Mouse (Mus musculus): ENCODE measurements at regions not wholly inside any gene's neighbourhood (a gene's known extent, or its start where the extent isn't known, plus 50 kb on each side); places are given as distances from the start of the nearest gene placed in this dataset.

DNA sequence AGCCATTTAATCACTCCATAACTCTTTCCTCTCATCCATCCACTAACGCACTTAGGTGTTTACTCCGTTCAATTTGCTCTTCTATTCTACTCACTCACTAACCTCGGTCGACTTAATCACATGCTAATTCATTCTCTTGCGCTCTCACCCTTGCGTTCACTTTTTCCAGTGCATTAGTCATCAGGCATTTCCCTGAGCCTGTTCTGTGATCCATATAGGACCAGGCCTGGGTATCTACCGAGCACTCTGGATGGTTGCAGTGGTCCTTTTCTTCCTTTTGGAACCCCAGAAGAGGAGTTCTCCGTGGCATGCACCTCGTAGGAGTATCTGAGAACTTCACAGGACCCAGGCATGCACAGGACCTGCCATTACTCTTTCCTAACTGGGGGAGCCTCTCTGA is 270.1 kb downstream of the 4933412E24Rik start:
- Histone ChIP-seq H3K9ac (ENCODE audit: low read length) (no peak overlapping the region), H3K4me1 (replicated peaks; ENCODE audit: control insufficient read depth, insufficient read depth, low read length) (no peaks in the 10 kb centered on the region), H3K27ac (ENCODE audit: low read depth) (no peak overlapping the region), H3K36me3 (ENCODE audit: control insufficient read depth, insufficient read depth, low read length) (no peaks in the 10 kb centered on the region), H3K9me3 (ENCODE audit: control insufficient read depth, low read length) (no peaks in the 10 kb centered on the region), H3K4me2 (ENCODE audit: low read length) (no peak overlapping the region), H3K4me3 (ENCODE audit: low read depth, low read length) (no peak overlapping the region), H3K27me3 (replicated peaks; ENCODE audit: control insufficient read depth, insufficient read depth, low read length) (no peaks in the 10 kb centered on the region)
- 82% methylated on average over 9 of the region's 9 CpGs for WGBS
- DNase-seq (ENCODE audit: low spot score) (no peak), ATAC-seq (replicated peaks; ENCODE audit: low FRiP score, low TSS enrichment, low read depth) (no peak)

DNA sequence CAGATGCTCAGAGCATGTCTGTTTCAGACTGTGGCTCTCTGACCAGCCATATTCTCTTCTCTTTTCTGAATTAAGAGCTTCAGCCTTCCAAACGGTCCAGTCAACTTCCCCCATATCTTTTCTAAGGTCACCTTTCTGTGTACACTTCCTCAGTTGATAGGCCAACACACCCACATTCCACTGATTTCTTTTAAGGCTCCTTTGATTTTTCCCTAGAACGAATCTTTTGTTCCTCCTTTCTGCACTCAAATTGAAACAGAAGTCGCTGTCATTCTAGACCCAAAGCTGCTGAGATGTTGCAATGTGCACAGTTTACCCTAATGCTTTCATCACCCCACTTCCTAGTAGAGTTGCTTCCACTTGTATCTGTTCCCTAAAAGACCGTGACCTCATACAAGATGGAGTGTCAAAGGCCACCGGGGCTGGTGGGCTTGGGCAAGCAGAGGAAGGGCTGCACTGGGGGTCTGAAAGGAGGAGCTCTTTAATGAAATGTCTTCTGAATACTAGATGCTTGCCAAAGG is 271.9 kb downstream of the 4933412E24Rik start:
- WGBS: 69% methylated on average over 5 of the region's 5 CpGs
- H3K27me3 ChIP-seq (replicated peaks; ENCODE audit: control insufficient read depth, insufficient read depth, low read length): no peaks in the 10 kb centered on the region
- ATAC-seq (replicated peaks; ENCODE audit: low FRiP score, low TSS enrichment, low read depth): no peak
- no peak overlapping the region for H3K9ac ChIP-seq (ENCODE audit: low read length)
- no peak overlapping the region for H3K27ac ChIP-seq (ENCODE audit: low read depth)
- H3K4me3 ChIP-seq (ENCODE audit: low read depth, low read length): no peak overlapping the region
- no peaks in the 10 kb centered on the region for H3K9me3 ChIP-seq (ENCODE audit: control insufficient read depth, low read length)
- DNase-seq (ENCODE audit: low spot score): no peak
- no peaks in the 10 kb centered on the region for H3K36me3 ChIP-seq (ENCODE audit: control insufficient read depth, insufficient read depth, low read length)
- no peak overlapping the region for H3K4me2 ChIP-seq (ENCODE audit: low read length)
- H3K4me1 ChIP-seq (replicated peaks; ENCODE audit: control insufficient read depth, insufficient read depth, low read length): no peaks in the 10 kb centered on the region

DNA sequence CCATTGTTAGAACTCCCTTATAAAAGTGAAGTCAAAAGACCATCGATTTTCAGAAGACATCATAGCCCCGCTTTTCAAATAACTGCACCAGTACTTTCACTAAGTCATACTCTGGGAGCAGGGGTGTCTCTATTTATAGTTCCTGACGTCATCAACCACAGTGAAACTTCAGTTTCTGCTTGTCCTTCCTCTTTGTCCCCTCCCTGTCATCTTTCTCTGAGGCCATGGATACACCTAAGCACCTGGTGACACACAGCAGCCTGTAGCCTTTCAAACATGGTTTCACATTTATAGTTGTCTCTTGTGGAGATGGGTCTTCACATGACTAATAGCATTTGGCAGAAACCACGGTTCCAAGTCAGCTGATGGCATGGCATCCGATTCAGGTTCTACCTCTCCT is 277.2 kb downstream of the 4933412E24Rik start:
- Histone ChIP-seq H3K27ac (ENCODE audit: low read depth) (no peak overlapping the region), H3K4me2 (ENCODE audit: low read length) (no peak overlapping the region), H3K9me3 (ENCODE audit: control insufficient read depth, low read length) (no peaks in the 10 kb centered on the region), H3K4me1 (replicated peaks; ENCODE audit: control insufficient read depth, insufficient read depth, low read length) (no peaks in the 10 kb centered on the region), H3K36me3 (ENCODE audit: control insufficient read depth, insufficient read depth, low read length) (no peaks in the 10 kb centered on the region), H3K27me3 (replicated peaks; ENCODE audit: control insufficient read depth, insufficient read depth, low read length) (no peaks in the 10 kb centered on the region), H3K9ac (ENCODE audit: low read length) (no peak overlapping the region), H3K4me3 (ENCODE audit: low read depth, low read length) (no peak overlapping the region)
- no peak for DNase-seq (ENCODE audit: low spot score)
- WGBS: 86% methylated on average over 5 of the region's 5 CpGs
- ATAC-seq (replicated peaks; ENCODE audit: low FRiP score, low TSS enrichment, low read depth): no peak

DNA sequence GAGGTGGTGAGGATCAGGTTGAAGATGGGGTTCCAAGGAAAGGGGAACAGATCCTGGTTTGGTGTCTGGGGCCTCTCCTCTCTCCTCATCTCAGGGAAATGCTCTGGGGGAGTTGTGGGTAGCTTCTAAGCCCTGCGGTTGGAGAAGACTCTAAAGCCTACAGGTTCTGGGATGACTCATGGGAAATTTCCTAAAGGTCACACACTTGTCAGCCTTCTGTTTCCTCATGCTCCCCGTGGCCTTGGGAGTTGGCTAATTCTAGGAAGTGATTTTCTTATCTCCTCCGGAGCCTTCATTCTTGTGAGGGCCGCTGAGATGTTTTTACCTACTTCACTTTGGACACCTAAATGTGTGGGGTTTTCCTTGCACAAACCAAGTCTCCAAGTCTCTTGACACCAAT is 279.2 kb downstream of the 4933412E24Rik start:
- Histone ChIP-seq H3K27me3 (replicated peaks; ENCODE audit: control insufficient read depth, insufficient read depth, low read length) (no peaks in the 10 kb centered on the region), H3K4me2 (ENCODE audit: low read length) (no peak overlapping the region), H3K9me3 (ENCODE audit: control insufficient read depth, low read length) (no peaks in the 10 kb centered on the region), H3K4me1 (replicated peaks; ENCODE audit: control insufficient read depth, insufficient read depth, low read length) (no peaks in the 10 kb centered on the region), H3K9ac (ENCODE audit: low read length) (no peak overlapping the region), H3K4me3 (ENCODE audit: low read depth, low read length) (no peak overlapping the region), H3K27ac (ENCODE audit: low read depth) (no peak overlapping the region), H3K36me3 (ENCODE audit: control insufficient read depth, insufficient read depth, low read length) (no peaks in the 10 kb centered on the region)
- DNase-seq (ENCODE audit: low spot score) (no peak), ATAC-seq (replicated peaks; ENCODE audit: low FRiP score, low TSS enrichment, low read depth) (no peak)
- WGBS: 80% methylated on average over 4 of the region's 4 CpGs

DNA sequence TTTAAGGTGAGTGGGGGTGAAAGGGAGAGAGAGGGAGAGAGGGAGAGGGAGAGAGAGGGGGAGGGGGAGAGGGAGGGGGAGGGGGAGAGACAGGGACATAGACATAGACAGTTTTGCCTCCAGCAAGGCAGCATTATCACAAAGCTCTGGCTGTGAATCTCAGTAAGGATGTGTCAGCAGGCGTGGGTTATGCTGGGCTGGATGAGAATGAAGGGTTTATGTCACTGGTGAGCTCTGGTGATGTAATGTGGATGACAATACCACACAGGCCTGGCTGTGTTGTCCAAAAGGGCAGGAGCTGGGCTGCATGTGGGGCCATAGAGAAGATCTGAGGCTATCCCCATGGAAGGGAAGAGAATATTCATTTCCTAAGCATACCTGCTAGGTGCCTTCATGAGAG is 282.0 kb downstream of the 4933412E24Rik start:
- DNase-seq (ENCODE audit: low spot score) (no peak), ATAC-seq (replicated peaks; ENCODE audit: low FRiP score, low TSS enrichment, low read depth) (no peak)
- Histone ChIP-seq H3K9ac (ENCODE audit: low read length) (no peak overlapping the region), H3K27me3 (replicated peaks; ENCODE audit: control insufficient read depth, insufficient read depth, low read length) (no peaks in the 10 kb centered on the region), H3K9me3 (ENCODE audit: control insufficient read depth, low read length) (no peaks in the 10 kb centered on the region), H3K4me3 (ENCODE audit: low read depth, low read length) (no peak overlapping the region), H3K36me3 (ENCODE audit: control insufficient read depth, insufficient read depth, low read length) (no peaks in the 10 kb centered on the region), H3K4me1 (replicated peaks; ENCODE audit: control insufficient read depth, insufficient read depth, low read length) (no peaks in the 10 kb centered on the region), H3K4me2 (ENCODE audit: low read length) (no peak overlapping the region), H3K27ac (ENCODE audit: low read depth) (no peak overlapping the region)
- WGBS: 67% methylated on average over 1 of the region's 1 CpGs

DNA sequence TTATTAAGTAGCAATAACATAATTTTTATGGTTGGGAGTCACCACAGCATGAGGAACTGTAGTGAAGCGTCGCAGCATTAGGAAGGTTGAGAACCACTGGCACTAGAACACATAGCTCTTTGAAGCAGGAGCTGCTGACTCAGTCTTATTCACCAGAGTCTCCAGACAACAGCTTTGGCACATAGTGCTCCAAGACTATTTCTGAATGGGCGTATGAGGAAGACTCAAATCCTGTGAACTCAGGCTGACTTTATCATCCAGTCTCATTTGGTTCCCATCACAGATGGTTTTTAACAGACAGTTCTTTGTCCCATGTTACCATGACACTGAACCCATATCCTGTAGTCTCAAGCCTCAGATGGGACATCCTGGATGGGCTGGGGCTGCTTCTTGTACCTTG is 282.5 kb downstream of the 4933412E24Rik start:
- H3K9me3 ChIP-seq (ENCODE audit: control insufficient read depth, low read length): no peaks in the 10 kb centered on the region
- no peak overlapping the region for H3K9ac ChIP-seq (ENCODE audit: low read length)
- no peak overlapping the region for H3K4me2 ChIP-seq (ENCODE audit: low read length)
- 92% methylated on average over 3 of the region's 3 CpGs for WGBS
- ATAC-seq (replicated peaks; ENCODE audit: low FRiP score, low TSS enrichment, low read depth): no peak
- no peak for DNase-seq (ENCODE audit: low spot score)
- H3K4me3 ChIP-seq (ENCODE audit: low read depth, low read length): no peak overlapping the region
- H3K36me3 ChIP-seq (ENCODE audit: control insufficient read depth, insufficient read depth, low read length): no peaks in the 10 kb centered on the region
- H3K4me1 ChIP-seq (replicated peaks; ENCODE audit: control insufficient read depth, insufficient read depth, low read length): no peaks in the 10 kb centered on the region
- H3K27me3 ChIP-seq (replicated peaks; ENCODE audit: control insufficient read depth, insufficient read depth, low read length): no peaks in the 10 kb centered on the region
- H3K27ac ChIP-seq (ENCODE audit: low read depth): no peak overlapping the region

DNA sequence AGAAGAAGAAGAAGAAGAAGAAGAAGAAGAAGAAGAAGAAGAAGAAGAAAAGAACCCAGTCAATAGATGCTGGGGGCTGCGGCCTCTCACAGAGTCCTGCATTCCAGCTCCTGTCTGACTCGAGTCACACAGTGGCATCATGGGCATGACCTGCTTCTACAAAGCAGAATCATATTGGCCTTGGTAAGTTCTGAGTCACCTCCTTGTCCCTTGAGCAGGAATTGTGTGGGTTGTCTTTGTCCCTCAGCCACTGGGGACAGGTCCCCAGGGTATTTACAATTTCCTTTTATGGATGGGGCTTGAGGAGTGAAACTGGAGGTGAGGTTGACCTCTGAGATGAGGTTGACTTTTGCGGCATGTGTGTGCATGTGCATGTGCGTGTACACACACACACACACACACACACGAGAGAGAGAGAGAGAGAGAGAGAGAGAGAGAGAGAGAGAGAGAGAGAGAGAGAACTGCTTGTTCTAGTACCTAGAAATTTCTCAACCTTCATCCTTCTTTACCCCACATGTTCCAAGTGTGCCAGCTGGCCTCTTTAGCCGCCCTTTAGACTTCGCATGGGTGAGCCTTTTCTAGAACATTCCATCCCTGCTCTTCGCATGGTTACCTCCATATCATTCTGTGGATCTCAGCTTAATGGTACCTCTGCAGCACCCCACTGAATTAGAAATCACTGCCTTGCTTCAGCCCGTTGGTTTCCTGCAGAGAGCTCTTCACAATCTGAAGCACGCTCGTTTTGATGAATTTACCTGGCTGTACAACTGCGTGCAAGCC is 283.2 kb downstream of the 4933412E24Rik start:
- H3K27me3 ChIP-seq (replicated peaks; ENCODE audit: control insufficient read depth, insufficient read depth, low read length): no peaks in the 10 kb centered on the region
- no peak overlapping the region for H3K4me2 ChIP-seq (ENCODE audit: low read length)
- no peaks in the 10 kb centered on the region for H3K4me1 ChIP-seq (replicated peaks; ENCODE audit: control insufficient read depth, insufficient read depth, low read length)
- DNase-seq (ENCODE audit: low spot score) (no peak), ATAC-seq (replicated peaks; ENCODE audit: low FRiP score, low TSS enrichment, low read depth) (no peak)
- no peak overlapping the region for H3K27ac ChIP-seq (ENCODE audit: low read depth)
- no peaks in the 10 kb centered on the region for H3K36me3 ChIP-seq (ENCODE audit: control insufficient read depth, insufficient read depth, low read length)
- no peaks in the 10 kb centered on the region for H3K9me3 ChIP-seq (ENCODE audit: control insufficient read depth, low read length)
- no peak overlapping the region for H3K4me3 ChIP-seq (ENCODE audit: low read depth, low read length)
- H3K9ac ChIP-seq (ENCODE audit: low read length): no peak overlapping the region
- 78% methylated on average over 12 of the region's 12 CpGs for WGBS

DNA sequence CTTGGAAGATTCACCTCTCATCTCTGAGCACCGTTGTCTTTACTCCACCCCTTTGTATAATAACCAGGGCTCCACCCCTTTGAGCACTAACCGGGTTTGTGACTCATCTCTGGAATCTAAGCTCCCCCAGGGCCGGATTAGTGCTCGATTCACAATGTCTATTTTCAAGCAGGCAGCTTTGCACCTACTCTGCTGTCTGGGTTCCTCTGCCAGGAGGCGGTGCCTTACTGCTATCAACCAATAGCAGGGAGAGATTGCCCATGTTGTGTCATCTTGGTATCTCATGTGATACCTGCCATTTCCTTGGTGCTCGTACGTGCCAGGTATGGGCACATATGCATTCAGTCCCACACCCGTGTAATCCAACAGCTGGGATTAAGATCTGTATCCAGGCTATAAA is 285.3 kb downstream of the 4933412E24Rik start:
- Histone ChIP-seq H3K27me3 (replicated peaks; ENCODE audit: control insufficient read depth, insufficient read depth, low read length) (no peaks in the 10 kb centered on the region), H3K4me1 (replicated peaks; ENCODE audit: control insufficient read depth, insufficient read depth, low read length) (no peaks in the 10 kb centered on the region), H3K9ac (ENCODE audit: low read length) (no peak overlapping the region), H3K9me3 (ENCODE audit: control insufficient read depth, low read length) (no peaks in the 10 kb centered on the region), H3K4me3 (ENCODE audit: low read depth, low read length) (no peak overlapping the region), H3K36me3 (ENCODE audit: control insufficient read depth, insufficient read depth, low read length) (no peaks in the 10 kb centered on the region), H3K4me2 (ENCODE audit: low read length) (no peak overlapping the region), H3K27ac (ENCODE audit: low read depth) (no peak overlapping the region)
- no peak for DNase-seq (ENCODE audit: low spot score)
- WGBS: 83% methylated on average over 8 of the region's 8 CpGs
- no peak for ATAC-seq (replicated peaks; ENCODE audit: low FRiP score, low TSS enrichment, low read depth)

Measured in intestine, embryonic 14.5 days (tissue).